Mouse (Mus musculus) hindbrain, embryonic 13.5 days (tissue): ENCODE measurements at regions not wholly inside any gene's neighbourhood (a gene's known extent, or its start where the extent isn't known, plus 50 kb on each side); places are given as distances from the start of the nearest gene placed in this dataset.

ENCODE experiments used
- ATAC-seq: fragments of 200-750 bp; cut with Nextera tagmentation; 2 replicates; pipeline ENCODE4 v1.8.0; 2017; ENCODE audit warnings: moderate TSS enrichment; ENCODE audit not compliant: low FRiP score
- H3K27ac ChIP-seq: fragments of 300-500 bp; sonication (generic); 2 replicates; pipeline ENCODE4 v1.5.1; 2015; ENCODE audit warnings: inconsistent platforms, mild to moderate bottlenecking, moderate library complexity
- H3K27me3 ChIP-seq: fragments of 300-500 bp; sonication (generic); 2 replicates; pipeline ENCODE4 v1.6.1; 2015; ENCODE audit warnings: mild to moderate bottlenecking, inconsistent platforms
- H3K36me3 ChIP-seq: fragments of 300-500 bp; sonication (generic); 2 replicates; pipeline ENCODE4 v1.6.1; 2015; ENCODE audit warnings: mild to moderate bottlenecking, inconsistent platforms
- H3K4me1 ChIP-seq: fragments of 300-500 bp; sonication (generic); replicated peaks from 2 replicates; pipeline ENCODE4 v1.6.1; 2015; ENCODE audit warnings: inconsistent platforms
- H3K4me2 ChIP-seq: fragments of 300-500 bp; sonication (generic); 2 replicates; pipeline ENCODE4 v1.6.1; 2015; ENCODE audit warnings: inconsistent platforms, mild to moderate bottlenecking, moderate library complexity
- H3K4me3 ChIP-seq: fragments of 300-500 bp; sonication (generic); 2 replicates; pipeline ENCODE4 v1.5.1; 2015; ENCODE audit warnings: mild to moderate bottlenecking, inconsistent platforms
- H3K9ac ChIP-seq: fragments of 300-500 bp; sonication (generic); 2 replicates; pipeline ENCODE4 v1.6.1; 2015; ENCODE audit warnings: mild to moderate bottlenecking, inconsistent platforms
- H3K9me3 ChIP-seq: fragments of 300-500 bp; sonication (generic); 2 replicates; pipeline ENCODE4 v1.6.1; 2016; ENCODE audit warnings: inconsistent platforms
- WGBS: fragments of 180-500 bp; shearing (Covaris S2); methylation state at CpG from one replicate; pipeline ENCODE4 v1.1.7; 2015; 5-methylcytosine and 5-hydroxymethylcytosine counted together

GRCm38 (mm10) chr4:81677205-81677604 lies 234.6 kb upstream of the Mpdz start:
- Histone ChIP-seq H3K27ac (no peak overlapping the region), H3K36me3 (no peaks in the 10 kb centered on the region), H3K4me3 (no peak overlapping the region), H3K9me3 (no peaks in the 10 kb centered on the region), H3K9ac (no peak overlapping the region), H3K4me2 (no peak overlapping the region), H3K4me1 (no peaks in the 10 kb centered on the region), H3K27me3 (no peaks in the 10 kb centered on the region)
- WGBS, result 80% methylated on average over 2 of the region's 2 CpGs
- no peak for ATAC-seq

GRCm38 (mm10) chr4:81674871-81675270 lies 232.3 kb upstream of the Mpdz start:
- 89% methylated on average over 2 of the region's 2 CpGs for WGBS
- no peaks in the 10 kb centered on the region for H3K4me1 ChIP-seq
- H3K9ac ChIP-seq, result no peak overlapping the region
- H3K27me3 ChIP-seq, result no peaks in the 10 kb centered on the region
- H3K9me3 ChIP-seq, result no peaks in the 10 kb centered on the region
- ATAC-seq, result no peak
- H3K36me3 ChIP-seq, result no peaks in the 10 kb centered on the region
- no peak overlapping the region for H3K4me3 ChIP-seq
- H3K4me2 ChIP-seq, result no peak overlapping the region
- H3K27ac ChIP-seq, result no peak overlapping the region

- Histone ChIP-seq H3K36me3 (no peaks in the 10 kb centered on the region), H3K27ac (no peak overlapping the region), H3K9ac (no peak overlapping the region), H3K9me3 (no peaks in the 10 kb centered on the region), H3K4me1 (peaks cover 6% of the 10 kb centered on the region; the same call in 1 of the 2 replicates), H3K4me3 (no peak overlapping the region), H3K4me2 (no peak overlapping the region), H3K27me3 (no peaks in the 10 kb centered on the region)
- no peak for ATAC-seq
- 81% methylated on average over 4 of the region's 4 CpGs for WGBS
These were observed 231.0 kb upstream of the Mpdz start for GRCm38 (mm10) chr4:81673398-81674265.

- no peak overlapping the region for H3K27ac ChIP-seq
- 88% methylated on average over 2 of the region's 2 CpGs for WGBS
- no peak overlapping the region for H3K9ac ChIP-seq
- H3K36me3 ChIP-seq, result no peaks in the 10 kb centered on the region
- H3K27me3 ChIP-seq, result no peaks in the 10 kb centered on the region
- H3K4me3 ChIP-seq, result no peak overlapping the region
- H3K9me3 ChIP-seq, result no peaks in the 10 kb centered on the region
- H3K4me2 ChIP-seq, result no peak overlapping the region
- ATAC-seq, result no peak
- peaks cover 6% of the 10 kb centered on the region; the same call in 1 of the 2 replicates for H3K4me1 ChIP-seq
These were observed 229.4 kb upstream of the Mpdz start for GRCm38 (mm10) chr4:81671986-81672385.

- no peak overlapping the region for H3K27ac ChIP-seq
- H3K36me3 ChIP-seq, result no peaks in the 10 kb centered on the region
- H3K9me3 ChIP-seq, result no peaks in the 10 kb centered on the region
- ATAC-seq, result no peak
- H3K4me3 ChIP-seq, result no peak overlapping the region
- no peak overlapping the region for H3K4me2 ChIP-seq
- WGBS, result 40% methylated on average over 3 of the region's 3 CpGs
- no peaks in the 10 kb centered on the region for H3K27me3 ChIP-seq
- H3K9ac ChIP-seq, result no peak overlapping the region
- peaks cover 6% of the 10 kb centered on the region; the same call in 1 of the 2 replicates for H3K4me1 ChIP-seq
These were observed 226.6 kb upstream of the Mpdz start for GRCm38 (mm10) chr4:81669181-81669580.

- H3K27ac ChIP-seq, result no peak overlapping the region
- no peaks in the 10 kb centered on the region for H3K27me3 ChIP-seq
- H3K4me3 ChIP-seq, result no peak overlapping the region
- 0 out of 2 replicates have a peak, but pooled peaks cover 9% of the 10 kb centered on the region for H3K9me3 ChIP-seq
- no peak overlapping the region for H3K4me2 ChIP-seq
- H3K4me1 ChIP-seq, result no peaks in the 10 kb centered on the region
- H3K9ac ChIP-seq, result no peak overlapping the region
- ATAC-seq, result no peak
- 0 out of 2 replicates have a peak, but pooled peaks cover 3% of the 10 kb centered on the region for H3K36me3 ChIP-seq
These were observed 218.5 kb upstream of the Mpdz start for GRCm38 (mm10) chr4:81661096-81661495.

- H3K9ac ChIP-seq, result no peak overlapping the region
- WGBS, result 39% methylated on average over 3 of the region's 3 CpGs
- ATAC-seq, result no peak
- H3K9me3 ChIP-seq, result no peaks in the 10 kb centered on the region
- peaks cover 9% of the 10 kb centered on the region for H3K4me1 ChIP-seq
- no peaks in the 10 kb centered on the region for H3K36me3 ChIP-seq
- no peaks in the 10 kb centered on the region for H3K27me3 ChIP-seq
- H3K4me2 ChIP-seq, result no peak overlapping the region
- no peak overlapping the region for H3K4me3 ChIP-seq
- no peak overlapping the region for H3K27ac ChIP-seq
These were observed 185.8 kb upstream of the Mpdz start for GRCm38 (mm10) chr4:81628496-81628828.

- no peaks in the 10 kb centered on the region for H3K9me3 ChIP-seq
- H3K4me2 ChIP-seq, result no peak overlapping the region
- peak; percentile 54; the same call in 1 of the 2 replicates for ATAC-seq
- no peak overlapping the region for H3K4me3 ChIP-seq
- 58% methylated on average over 12 of the region's 12 CpGs for WGBS
- H3K9ac ChIP-seq, result no peak overlapping the region
- H3K4me1 ChIP-seq, result peaks cover 9% of the 10 kb centered on the region
- H3K36me3 ChIP-seq, result no peaks in the 10 kb centered on the region
- H3K27me3 ChIP-seq, result no peaks in the 10 kb centered on the region
- H3K27ac ChIP-seq, result no peak overlapping the region
These were observed 185.3 kb upstream of the Mpdz start for GRCm38 (mm10) chr4:81627714-81628495.

GRCm38 (mm10) chr4:81625348-81625934 lies 182.8 kb upstream of the Mpdz start:
- H3K4me1 ChIP-seq, result peaks cover 9% of the 10 kb centered on the region
- H3K4me3 ChIP-seq, result no peak overlapping the region
- no peak overlapping the region for H3K4me2 ChIP-seq
- H3K36me3 ChIP-seq, result no peaks in the 10 kb centered on the region
- no peaks in the 10 kb centered on the region for H3K9me3 ChIP-seq
- 70% methylated on average over 10 of the region's 10 CpGs for WGBS
- no peak overlapping the region for H3K9ac ChIP-seq
- no peak for ATAC-seq
- no peaks in the 10 kb centered on the region for H3K27me3 ChIP-seq
- no peak overlapping the region for H3K27ac ChIP-seq

GRCm38 (mm10) chr4:81624111-81624510 lies 181.5 kb upstream of the Mpdz start:
- 95% methylated on average over 4 of the region's 4 CpGs for WGBS
- Histone ChIP-seq H3K9me3 (no peaks in the 10 kb centered on the region), H3K36me3 (no peaks in the 10 kb centered on the region), H3K4me3 (no peak overlapping the region), H3K4me2 (no peak overlapping the region), H3K27ac (no peak overlapping the region), H3K4me1 (peaks cover 9% of the 10 kb centered on the region), H3K27me3 (no peaks in the 10 kb centered on the region), H3K9ac (no peak overlapping the region)
- ATAC-seq, result no peak

- Histone ChIP-seq H3K27ac (no peak overlapping the region), H3K27me3 (no peaks in the 10 kb centered on the region), H3K4me1 (no peaks in the 10 kb centered on the region), H3K4me3 (no peak overlapping the region), H3K9me3 (no peaks in the 10 kb centered on the region), H3K36me3 (no peaks in the 10 kb centered on the region), H3K9ac (no peak overlapping the region), H3K4me2 (no peak overlapping the region)
- ATAC-seq, result no peak
- WGBS, result 89% methylated on average over 8 of the region's 8 CpGs
These were observed 178.9 kb upstream of the Mpdz start for GRCm38 (mm10) chr4:81621391-81622137.

- ATAC-seq, result no peak
- Histone ChIP-seq H3K4me3 (no peak overlapping the region), H3K4me2 (no peak overlapping the region), H3K9ac (no peak overlapping the region), H3K4me1 (no peaks in the 10 kb centered on the region), H3K27me3 (no peaks in the 10 kb centered on the region), H3K36me3 (no peaks in the 10 kb centered on the region), H3K9me3 (no peaks in the 10 kb centered on the region), H3K27ac (no peak overlapping the region)
- 37% methylated on average over 5 of the region's 5 CpGs for WGBS
These were observed 174.6 kb upstream of the Mpdz start for GRCm38 (mm10) chr4:81617191-81617590.
